Mouse (Mus musculus) Patski (cell line): ENCODE results near the gene Susd6. TPM values are rescaled to one million over a fixed set of nuclear protein-coding genes. Genes with fewer than 3 reads are reported as not detected.

ENCODE experiments used
- ATAC-seq: fragments of 100-300 bp; one replicate; pipeline ENCODE4 v1.8.0; 2021
- CTCF ChIA-PET: fragments of 350-600 bp; sonication (Branson Sonifier 250); formaldehyde crosslinking; loops from one replicate; lab custom pipeline; 2022; ENCODE audit warnings: inconsistent platforms; lab: Charles Lee
- POLR2A ChIA-PET: fragments of 350-600 bp; sonication (Branson Sonifier 250); formaldehyde crosslinking; loops from one replicate; lab custom pipeline; 2022; ENCODE audit warnings: antibody characterized with exemption, inconsistent platforms; lab: Charles Lee
- DNase-seq: peaks from one replicate; pipeline ENCODE4 v3.0.0-alpha.2; 2011; ENCODE audit warnings: low read depth, low spot score
- H3K27me3 ChIP-seq: fragments of 371-371 bp; one replicate; pipeline ENCODE4 v1.5.1; 2021
- CTCF ChIP-seq: fragments of 100-300 bp; IDR thresholded peaks from one replicate; pipeline ENCODE4 v1.5.1; 2021
- in situ Hi-C: fragments of 300-500 bp; cut with MboI; formaldehyde crosslinking; loops from 3 replicates; pipeline ENCODE4 v1.11.1; 2018; ENCODE audit warnings: low pct_unique_long_range_greater_than_20kb, mixed read lengths
- polyA plus RNA-seq: library from polyadenylated mRNA; unstranded; gene quantifications from one replicate; pipeline ENCODE4 v1.2.3, GENCODE M21; 2021

The Susd6 gene
- polyA plus RNA-seq, 1 experiment from 2014 or later, result 86.2 TPM

GRCm38 (mm10) chr12:80845901-80846300, 55.6 kb downstream of the Susd6 start:
- ChIA-PET CTCF (interaction anchor here (0.9 to 1.5 kb wide), 2 partner anchors 11 to 31 kb away, joined by 3 to 4 read pairs; no protein-coding TSS in a partner anchor), POLR2A (interaction anchor here (0.6 to 0.7 kb wide), 2 partner anchors 54 to 660 kb away, joined by 3 to 6 read pairs; no protein-coding TSS in a partner anchor)
- no peaks in the 10 kb centered on the region for H3K27me3 ChIP-seq
- ATAC-seq (no peak), DNase-seq (no peak)
- no peak for TF ChIP-seq CTCF
- in situ Hi-C loops, result no loop called here

- ChIA-PET POLR2A (no interaction called here), CTCF (interaction anchor here (0.9 to 1.5 kb wide), 2 partner anchors 12 to 32 kb away, joined by 3 to 4 read pairs; no protein-coding TSS in a partner anchor)
- TF ChIP-seq CTCF, result no peak
- H3K27me3 ChIP-seq, result no peaks in the 10 kb centered on the region
- no peak for ATAC-seq
- no peak for DNase-seq
- in situ Hi-C loops, result no loop called here
Measured at GRCm38 (mm10) chr12:80846861-80847268, 56.6 kb downstream of the Susd6 start.

- ATAC-seq, result no peak
- CTCF ChIA-PET, result no interaction called here
- TF ChIP-seq CTCF, result no peak
Measured at GRCm38 (mm10) chr12:80852001-80852400, 61.7 kb downstream of the Susd6 start.

GRCm38 (mm10) chr12:80853737-80854136, 63.4 kb downstream of the Susd6 start:
- in situ Hi-C loops, result no loop called here
- POLR2A ChIA-PET, result interaction anchor here (0.9 kb wide), 1 partner anchor 40 kb away, joined by 4 read pairs; no protein-coding TSS in a partner anchor
- ATAC-seq (no peak), DNase-seq (peak; percentile 44)
- TF ChIP-seq CTCF, result no peak
- CTCF ChIA-PET, result interaction anchor here (2.3 kb wide), 1 partner anchor 16 kb away, joined by 5 read pairs; no protein-coding TSS in a partner anchor
- H3K27me3 ChIP-seq, result no peaks in the 10 kb centered on the region

More at GRCm38 (mm10) chr12:80852001-80852400, 61.7 kb downstream of the Susd6 start:
- DNase-seq, result no peak
- in situ Hi-C loops, result no loop called here
- H3K27me3 ChIP-seq, result no peaks in the 10 kb centered on the region
- POLR2A ChIA-PET, result no interaction called here

GRCm38 (mm10) chr12:80854671-80855070, 64.4 kb downstream of the Susd6 start:
- H3K27me3 ChIP-seq, result no peaks in the 10 kb centered on the region
- in situ Hi-C loops, result no loop called here
- ChIA-PET CTCF (interaction anchor here (2.3 kb wide), 1 partner anchor 15 kb away, joined by 5 read pairs; no protein-coding TSS in a partner anchor), POLR2A (interaction anchor here (0.9 kb wide), 1 partner anchor 39 kb away, joined by 4 read pairs; no protein-coding TSS in a partner anchor)
- TF ChIP-seq CTCF, result no peak
- DNase-seq, result no peak
- ATAC-seq, result no peak

- ATAC-seq (no peak), DNase-seq (no peak)
- CTCF ChIA-PET, result interaction anchor here (2.3 kb wide), 1 partner anchor 15 kb away, joined by 5 read pairs; no protein-coding TSS in a partner anchor
- H3K27me3 ChIP-seq, result no peaks in the 10 kb centered on the region
- in situ Hi-C loops, result no loop called here
- POLR2A ChIA-PET, result no interaction called here
- TF ChIP-seq CTCF, result no peak
Measured at GRCm38 (mm10) chr12:80855100-80855499, 64.8 kb downstream of the Susd6 start.

GRCm38 (mm10) chr12:80855581-80855980, 65.3 kb downstream of the Susd6 start:
- in situ Hi-C loops, result no loop called here
- POLR2A ChIA-PET, result no interaction called here

GRCm38 (mm10) chr12:80857636-80858293, 67.5 kb downstream of the Susd6 start:
- in situ Hi-C loops, result no loop called here
- POLR2A ChIA-PET, result no interaction called here
- CTCF ChIA-PET, result no interaction called here
- no peak for TF ChIP-seq CTCF
- no peaks in the 10 kb centered on the region for H3K27me3 ChIP-seq
- ATAC-seq (no peak), DNase-seq (no peak)

More at GRCm38 (mm10) chr12:80855581-80855980, 65.3 kb downstream of the Susd6 start:
- CTCF ChIA-PET, result interaction anchor here (2.3 kb wide), 1 partner anchor 14 kb away, joined by 5 read pairs; no protein-coding TSS in a partner anchor
- TF ChIP-seq CTCF, result no peak
- DNase-seq (no peak), ATAC-seq (no peak)
- H3K27me3 ChIP-seq, result no peaks in the 10 kb centered on the region

GRCm38 (mm10) chr12:80858307-80858706, 68.0 kb downstream of the Susd6 start:
- in situ Hi-C loops, result no loop called here
- ChIA-PET POLR2A (no interaction called here), CTCF (no interaction called here)
- ATAC-seq (no peak), DNase-seq (no peak)
- no peak for TF ChIP-seq CTCF
- no peaks in the 10 kb centered on the region for H3K27me3 ChIP-seq

GRCm38 (mm10) chr12:80861916-80862315, 71.6 kb downstream of the Susd6 start:
- DNase-seq (no peak), ATAC-seq (no peak)
- ChIA-PET POLR2A (interaction anchor here (0.7 kb wide), 1 partner anchor 633 kb away, joined by 3 read pairs; no protein-coding TSS in a partner anchor), CTCF (interaction anchor here (0.8 kb wide), 1 partner anchor 74 kb away, joined by 3 read pairs; no protein-coding TSS in a partner anchor)
- no peaks in the 10 kb centered on the region for H3K27me3 ChIP-seq
- in situ Hi-C loops, result no loop called here
- TF ChIP-seq CTCF, result no peak

- in situ Hi-C loops, result no loop called here
- POLR2A ChIA-PET, result no interaction called here
- no peak for ATAC-seq
- H3K27me3 ChIP-seq, result no peaks in the 10 kb centered on the region
- TF ChIP-seq CTCF, result no peak
- no peak for DNase-seq
- CTCF ChIA-PET, result interaction anchor here (0.8 to 0.9 kb wide), 2 partner anchors 31 to 65 kb away, joined by 3 read pairs; no protein-coding TSS in a partner anchor
Measured at GRCm38 (mm10) chr12:80863370-80863769, 73.1 kb downstream of the Susd6 start.
